Mouse (Mus musculus): ENCODE results near the gene H2-Q7. TPM values are rescaled to one million over a fixed set of nuclear protein-coding genes. Genes with fewer than 3 reads are reported as not detected.

Gene H2-Q7
- total RNA-seq, 4 experiments from 2014 or later, result 0.59 to 2.3 (median 1.1) TPM

Other genes starting within 250 kb of the H2-Q7 start
- gene Ltb, start 244.7 kb upstream of the H2-Q7 start, total RNA-seq (2022), result 1 to 10 TPM in 3 of 4 experiments, not detected in 1; 1.0 to 1.6 (median 1.2) TPM
- under 1 TPM in 1 of 4 experiments, not detected in 3; 0.39 TPM for gene Tnf, start 237.1 kb upstream of the H2-Q7 start, total RNA-seq (2022)
- gene Lta, start 233.8 kb upstream of the H2-Q7 start, total RNA-seq (2022), result 1 to 10 TPM in 1 of 4 experiments, under 1 TPM in 3; 0.28 to 1.2 (median 0.58) TPM
- gene Gm16181, start 218.3 kb upstream of the H2-Q7 start, total RNA-seq (2022), result not detected
- gene Atp6v1g2, start 205.5 kb upstream of the H2-Q7 start, total RNA-seq (2022), result 100 to 1,000 TPM; 552 to 589 (median 575) TPM
- 10 to 100 TPM; 14.1 to 18.8 (median 17.1) TPM for gene Nfkbil1, start 203.4 kb upstream of the H2-Q7 start, total RNA-seq (2022)
- 100 to 1,000 TPM; 175 to 212 (median 200) TPM for gene Ddx39b, start 197.4 kb upstream of the H2-Q7 start, total RNA-seq (2022)
- gene H2-D1, start 176.4 kb upstream of the H2-Q7 start, total RNA-seq (2022), result 10 to 100 TPM; 29.5 to 72.8 (median 47.5) TPM
- 1 to 10 TPM in 3 of 4 experiments, under 1 TPM in 1; 0.67 to 2.3 (median 1.4) TPM for gene H2-Q1, start 118.8 kb upstream of the H2-Q7 start, total RNA-seq (2022)
- 1 to 10 TPM in 2 of 4 experiments, under 1 TPM in 2; 0.34 to 1.3 (median 0.94) TPM for gene H2-Q2, start 96.9 kb upstream of the H2-Q7 start, total RNA-seq (2022)
- 1 to 10 TPM; 2.5 to 7.0 (median 4.7) TPM for gene H2-Q4, start 59.5 kb upstream of the H2-Q7 start, total RNA-seq (2022)
- gene H2-Q6, start 14.3 kb upstream of the H2-Q7 start, total RNA-seq (2022), result 1 to 10 TPM in 1 of 4 experiments, under 1 TPM in 3; 0.38 to 1.5 (median 0.86) TPM
- under 1 TPM; 0.26 to 0.72 (median 0.38) TPM for gene H2-Q10, start 30.9 kb downstream of the H2-Q7 start, total RNA-seq (2022)
- gene Pou5f1, start 66.9 kb downstream of the H2-Q7 start, total RNA-seq (2022), result under 1 TPM in 1 of 4 experiments, not detected in 3; 0.27 TPM
- 10 to 100 TPM in 3 of 4 experiments, 1 to 10 TPM in 1; 10.0 to 16.0 (median 13.3) TPM for gene Tcf19, start 77.7 kb downstream of the H2-Q7 start, total RNA-seq (2022)
- gene Cchcr1, start 77.9 kb downstream of the H2-Q7 start, total RNA-seq (2022), result 10 to 100 TPM; 12.0 to 18.7 (median 13.8) TPM
- gene Psors1c2, start 94.0 kb downstream of the H2-Q7 start, total RNA-seq (2022), result under 1 TPM in 1 of 4 experiments, not detected in 3; 0.41 TPM
- gene Cdsn, start 113.0 kb downstream of the H2-Q7 start, total RNA-seq (2022), result 1 to 10 TPM in 3 of 4 experiments, under 1 TPM in 1; 1.00 to 1.6 (median 1.2) TPM
- not detected for gene 2300002M23Rik, start 128.3 kb downstream of the H2-Q7 start, total RNA-seq (2022)
- gene Sfta2, start 162.4 kb downstream of the H2-Q7 start, total RNA-seq (2022), result not detected
- under 1 TPM in 1 of 4 experiments, not detected in 3; 0.07 TPM for gene Gm9573, start 187.5 kb downstream of the H2-Q7 start, total RNA-seq (2022)
- gene Mucl3, start 204.5 kb downstream of the H2-Q7 start, total RNA-seq (2022), result not detected
- gene Vars2, start 228.4 kb downstream of the H2-Q7 start, total RNA-seq (2022), result 10 to 100 TPM; 28.3 to 41.6 (median 38.0) TPM
- gene Gtf2h4, start 234.6 kb downstream of the H2-Q7 start, total RNA-seq (2022), result 10 to 100 TPM; 27.6 to 36.9 (median 31.2) TPM